Mouse (Mus musculus) kidney, postnatal 25 days (tissue): ENCODE measurements at regions not wholly inside any gene's neighbourhood (a gene's known extent, or its start where the extent isn't known, plus 50 kb on each side); places are given as distances from the start of the nearest gene placed in this dataset.

Experiments used
- DNase-seq, 2 experiments: peaks; one replicate each; pipeline ENCODE4 v3.0.0; 2021; ENCODE audit warnings: mixed read lengths in 2 of 2

DNA sequence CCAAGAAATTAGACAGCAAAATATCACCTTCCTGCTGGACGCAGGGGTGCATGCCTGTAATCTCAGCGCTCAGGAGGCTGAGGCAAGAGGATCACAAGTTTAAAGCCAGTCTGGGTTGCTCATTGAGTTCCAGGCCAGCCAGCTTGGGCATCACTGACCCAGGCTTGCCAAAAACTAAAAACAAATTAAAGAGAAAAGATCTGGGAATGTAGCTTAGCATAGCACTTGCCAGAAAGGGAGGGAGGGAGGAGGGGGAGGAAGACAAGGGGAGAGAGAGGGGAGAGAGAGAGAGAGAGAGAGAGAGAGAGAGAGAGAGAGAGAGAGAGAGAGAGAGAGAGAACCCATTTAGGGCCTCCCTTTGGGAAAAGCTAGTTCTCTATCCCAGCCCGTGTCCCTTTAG lies 112.7 kb upstream of the Thy1 start:
- DNase-seq, result no peak

DNA sequence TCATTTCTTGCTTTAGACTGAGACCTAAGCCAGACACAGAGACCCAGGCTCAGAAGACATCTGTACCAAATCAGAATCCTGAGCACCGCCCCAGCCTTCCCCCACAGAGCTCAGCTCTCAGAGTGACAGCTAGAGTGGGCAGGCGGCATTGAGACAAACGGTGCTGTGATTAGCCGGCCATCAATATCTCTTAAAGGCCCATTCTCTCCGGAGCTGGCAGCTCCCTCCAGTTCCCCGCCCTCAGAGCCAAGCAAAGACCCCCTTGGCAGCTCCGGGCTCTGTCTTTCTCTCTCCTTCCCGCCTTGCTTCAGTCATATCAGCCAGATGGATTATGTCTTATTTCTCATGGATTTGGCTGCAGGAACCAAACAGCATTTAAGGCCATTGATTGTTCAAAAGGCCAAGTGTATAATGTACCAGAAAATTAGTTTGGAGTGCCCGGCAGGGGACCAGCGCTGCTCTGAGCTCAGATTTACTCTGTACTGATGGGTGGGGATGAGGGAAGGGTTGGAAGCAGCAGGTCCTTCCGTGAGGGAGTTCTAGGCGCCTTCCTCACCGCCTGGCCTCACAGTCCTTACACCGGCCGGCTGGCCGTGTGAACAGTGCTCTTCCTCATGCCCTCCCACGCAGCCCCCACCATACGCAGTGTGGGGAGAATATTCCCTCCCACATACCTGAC lies 109.0 kb upstream of the Thy1 start:
- DNase-seq, result no peak

GRCm38 (mm10) chr9:43934691-43935064 lies 108.5 kb upstream of the Thy1 start:
- peak; percentile 86 to 87 for DNase-seq

- DNase-seq, result no peak
Measured at GRCm38 (mm10) chr9:43939336-43939735, 103.8 kb upstream of the Thy1 start.

- DNase-seq, result no peak
Measured at GRCm38 (mm10) chr9:43942147-43942546, 101.0 kb upstream of the Thy1 start.

GRCm38 (mm10) chr9:43943522-43943921 lies 99.7 kb upstream of the Thy1 start:
- DNase-seq, result no peak

GRCm38 (mm10) chr9:43944816-43945741 lies 98.1 kb upstream of the Thy1 start:
- no peak for DNase-seq

- no peak for DNase-seq
Measured at GRCm38 (mm10) chr9:43945997-43946649, 97.1 kb upstream of the Thy1 start.

- DNase-seq, result no peak
Measured at GRCm38 (mm10) chr9:43947089-43947488, 96.1 kb upstream of the Thy1 start.

GRCm38 (mm10) chr9:43947490-43948150 lies 95.6 kb upstream of the Thy1 start:
- DNase-seq, result no peak

DNA sequence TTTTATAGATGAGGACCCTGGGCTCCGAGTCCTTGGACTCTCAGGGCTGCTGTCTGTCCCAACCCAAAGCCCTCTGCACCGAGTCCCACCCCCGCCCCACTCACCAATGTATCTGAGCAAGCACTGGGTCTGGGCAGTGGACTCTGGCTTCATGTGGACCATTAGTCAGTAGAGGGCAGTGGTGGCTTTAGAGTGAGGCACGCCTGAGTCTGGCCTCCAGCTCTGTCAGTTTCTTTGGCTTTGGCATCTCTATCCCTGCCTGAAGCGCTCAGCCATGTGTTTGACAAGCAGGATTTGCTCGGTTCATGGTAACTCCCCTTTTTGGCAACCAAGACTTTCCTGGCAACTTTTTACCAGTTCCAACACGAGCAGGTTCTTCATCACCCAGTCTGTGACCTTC lies 90.1 kb upstream of the Thy1 start:
- peak in 1 of 2 experiments; percentile 18 for DNase-seq

GRCm38 (mm10) chr9:43959541-43959940 lies 83.6 kb upstream of the Thy1 start:
- DNase-seq, result peak; percentile 59 to 69

- no peak for DNase-seq
Measured at GRCm38 (mm10) chr9:43961431-43961830, 81.8 kb upstream of the Thy1 start.

DNA sequence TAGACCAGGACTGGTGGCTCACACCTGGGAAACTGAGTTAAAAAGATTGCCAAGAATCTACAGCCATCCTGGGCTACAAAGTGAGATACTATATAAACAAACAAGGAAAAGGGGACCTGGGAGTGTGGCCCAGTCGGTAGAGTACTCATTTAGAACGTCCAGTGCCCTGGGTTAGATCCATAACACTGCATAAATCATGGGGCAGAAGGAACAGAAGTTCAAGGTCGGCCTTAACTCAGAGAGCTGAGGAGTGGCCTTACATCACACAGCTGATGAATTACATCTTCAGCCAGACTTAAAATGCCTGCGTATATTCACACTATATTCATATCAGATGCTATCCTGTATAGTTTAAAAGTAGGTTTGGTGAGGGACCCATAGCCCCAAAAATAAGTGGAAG lies 78.0 kb upstream of the Thy1 start:
- no peak for DNase-seq

DNA sequence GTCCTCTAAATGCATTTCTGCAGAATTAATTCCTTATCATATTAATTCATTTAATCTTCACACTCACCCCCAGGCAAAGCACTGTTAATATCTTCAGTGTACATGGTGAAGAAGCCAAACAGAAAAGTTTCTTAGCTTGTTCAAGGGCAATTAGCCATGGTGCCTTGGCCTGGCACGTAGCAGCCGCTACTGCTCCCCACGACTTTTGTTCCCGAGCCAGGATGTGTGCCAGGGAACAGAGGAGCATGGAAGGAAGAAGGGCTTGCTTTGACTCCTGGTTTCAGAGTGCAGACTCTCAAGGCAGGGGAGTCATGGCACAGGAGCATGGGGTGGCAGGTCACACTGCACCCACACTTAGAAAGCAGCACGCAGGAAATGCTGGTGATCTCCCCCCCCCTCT lies 77.4 kb upstream of the Thy1 start:
- no peak for DNase-seq

DNA sequence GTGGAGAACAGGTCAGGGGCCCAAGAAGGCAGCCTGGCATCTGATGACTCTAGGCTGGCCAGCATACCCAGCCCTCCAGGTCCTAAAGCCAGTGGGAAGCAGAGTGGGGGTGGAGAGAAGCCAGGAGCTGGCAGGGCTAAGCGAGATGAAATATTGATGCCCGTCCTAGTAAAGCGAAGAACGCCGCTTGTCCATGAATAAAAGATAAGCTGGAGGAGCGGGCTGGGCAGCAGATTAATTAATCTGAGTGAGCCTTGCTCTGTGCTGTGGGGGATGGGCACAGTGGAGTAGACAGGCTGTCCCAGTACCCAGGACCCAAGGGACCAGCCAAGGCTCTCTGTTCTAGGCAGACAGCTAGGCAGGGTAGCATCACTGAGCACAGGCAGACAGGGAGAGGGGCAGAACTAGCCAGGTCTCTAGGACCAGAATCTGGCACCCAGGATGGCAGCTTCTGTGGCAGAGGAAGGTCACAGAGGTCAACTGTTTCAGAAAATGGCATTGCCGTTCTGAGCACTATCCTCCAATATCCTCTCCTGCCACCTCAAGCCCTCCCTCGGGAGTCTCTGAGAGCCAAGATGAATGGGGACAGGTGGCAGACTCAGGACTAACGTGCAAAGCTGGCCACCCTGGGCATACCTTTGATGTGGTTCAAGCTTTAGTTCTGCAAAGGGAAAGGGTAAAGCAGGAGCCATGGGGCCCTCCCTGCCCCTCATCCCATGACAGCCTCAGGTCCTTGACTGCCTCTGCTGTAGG lies 73.0 kb upstream of the Thy1 start:
- no peak for DNase-seq

DNA sequence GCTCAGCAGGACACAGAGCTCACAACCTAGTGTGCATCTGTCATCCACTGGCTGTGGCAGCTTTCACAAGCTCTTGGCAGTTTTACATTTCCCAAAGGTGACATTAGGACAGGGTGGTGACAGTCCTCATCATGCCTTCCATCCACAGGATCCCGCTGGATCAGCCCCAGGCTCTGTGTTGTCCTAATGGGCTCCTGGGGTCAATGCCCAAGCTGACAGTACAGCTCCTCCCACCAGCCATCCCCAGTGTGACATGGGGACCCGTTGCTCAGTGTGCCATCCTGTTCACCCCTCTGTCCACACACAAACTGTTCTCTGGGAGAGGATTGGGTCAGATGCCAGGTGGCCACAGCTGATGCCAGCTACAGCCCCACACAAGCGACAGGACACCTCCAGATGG lies 72.3 kb upstream of the Thy1 start:
- DNase-seq, result no peak

GRCm38 (mm10) chr9:43972290-43972689 lies 70.9 kb upstream of the Thy1 start:
- peak; percentile 61 to 80 for DNase-seq

GRCm38 (mm10) chr9:43975405-43975804 lies 67.8 kb upstream of the Thy1 start:
- DNase-seq, result no peak

DNA sequence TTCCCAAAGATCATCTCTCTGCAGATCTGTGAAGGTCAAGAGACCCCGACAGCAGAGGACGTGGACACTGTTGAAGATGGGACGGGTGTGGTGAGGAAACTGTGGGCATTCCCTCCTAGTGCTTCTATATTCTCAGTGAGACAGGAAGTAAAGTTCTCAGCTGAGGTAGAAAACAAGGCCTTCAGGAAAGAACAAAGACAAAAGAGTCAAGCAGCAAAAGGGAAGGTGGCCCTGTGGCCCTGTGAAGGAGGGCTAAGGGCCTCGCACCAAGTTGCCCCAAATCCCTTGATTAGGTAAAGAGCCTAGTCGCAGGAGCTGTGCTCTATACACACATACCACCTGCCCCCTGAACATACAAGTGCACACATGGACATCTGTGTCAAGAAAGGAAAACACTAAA lies 66.8 kb upstream of the Thy1 start:
- no peak for DNase-seq

DNA sequence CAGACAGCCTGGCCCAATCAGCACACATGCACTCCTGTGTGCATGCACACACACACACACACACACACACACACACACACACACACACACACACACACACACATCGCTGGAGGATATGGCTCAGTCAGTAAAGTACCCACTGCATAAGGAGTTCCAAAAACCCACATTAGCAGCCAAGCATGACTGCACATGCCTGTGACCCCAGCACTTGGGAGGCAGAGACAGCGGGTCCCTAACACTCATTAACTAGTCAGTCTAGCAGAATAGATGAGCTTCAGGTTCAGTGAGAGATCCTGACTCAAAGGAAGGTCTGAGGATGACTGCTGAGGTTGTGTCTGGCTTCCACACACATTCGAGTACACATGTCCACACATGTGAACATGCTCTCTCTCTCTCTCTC lies 65.4 kb upstream of the Thy1 start:
- peak in 1 of 2 experiments; percentile 54 for DNase-seq

GRCm38 (mm10) chr9:43981376-43981775 lies 61.8 kb upstream of the Thy1 start:
- peak; percentile 24 to 56 for DNase-seq
